Mouse (Mus musculus) MEL (cell line): ENCODE results near the gene Tpst2. TPM values are rescaled to one million over a fixed set of nuclear protein-coding genes. Genes with fewer than 3 reads are reported as not detected.

Source experiments
- DNase-seq: peaks from one replicate; pipeline ENCODE4 v3.0.0; 2011; ENCODE audit warnings: low read depth, low spot score
- H3K27ac ChIP-seq: 2 replicates; pipeline ENCODE4 v1.5.1; 2012; ENCODE audit warnings: low read depth, mild to moderate bottlenecking, control low read depth, low read length, moderate library complexity; ENCODE audit not compliant: control insufficient read depth
- H3K27me3 ChIP-seq, 2 experiments: fragments of 150-350 bp in 1 of 2; sonication (generic) in 1 of 2; 2 replicates each; pipeline ENCODE4 v1.6.1; 2012; ENCODE audit warnings: low read length in 2 of 2, mild to moderate bottlenecking in 2 of 2, improper control_type of control experiment in 1 of 2, moderate library complexity in 1 of 2; ENCODE audit not compliant: insufficient read depth in 2 of 2, control insufficient read depth in 1 of 2
- H3K36me3 ChIP-seq, 2 experiments: 2 replicates each; pipeline ENCODE4 v1.6.1; 2012 to 2014; ENCODE audit warnings: low read length in 2 of 2, improper control_type of control experiment in 1 of 2, inconsistent platforms in 1 of 2, mild to moderate bottlenecking in 1 of 2; ENCODE audit not compliant: insufficient read depth in 2 of 2, control insufficient read depth in 1 of 2
- H3K4me1 ChIP-seq, 2 experiments: fragments of 150-350 bp in 1 of 2; sonication (generic) in 1 of 2; 2 replicates each; pipeline ENCODE4 v1.6.1; 2012; ENCODE audit warnings: low read length in 2 of 2, improper control_type of control experiment in 1 of 2, mild to moderate bottlenecking in 1 of 2; ENCODE audit not compliant: insufficient read depth in 2 of 2, control insufficient read depth in 1 of 2
- H3K4me3 ChIP-seq, 2 experiments: fragments of 150-350 bp in 1 of 2; sonication (generic) in 1 of 2; 2 replicates each; pipeline ENCODE4 v1.5.1; 2012; ENCODE audit warnings: low read depth in 2 of 2, low read length in 2 of 2, mild to moderate bottlenecking in 2 of 2, moderate library complexity in 2 of 2, control low read depth in 1 of 2, improper control_type of control experiment in 1 of 2; ENCODE audit not compliant: control insufficient read depth in 1 of 2, insufficient read depth in 1 of 2
- H3K79me2 ChIP-seq: 2 replicates; pipeline ENCODE4 v1.6.1; 2012; ENCODE audit warnings: mild to moderate bottlenecking, low read length, moderate library complexity; ENCODE audit not compliant: control insufficient read depth, poor library complexity, insufficient read depth
- H3K9ac ChIP-seq: 2 replicates; pipeline ENCODE4 v1.6.1; 2012; ENCODE audit warnings: low read depth, mild to moderate bottlenecking, control low read depth, low read length, moderate library complexity; ENCODE audit not compliant: control insufficient read depth, poor library complexity, severe bottlenecking
- H3K9me3 ChIP-seq: fragments of 150-350 bp; sonication (generic); replicated peaks from 2 replicates; pipeline ENCODE4 v1.6.1; 2012; ENCODE audit warnings: mild to moderate bottlenecking, low read length, improper control_type of control experiment, moderate library complexity; ENCODE audit not compliant: insufficient read depth
- CHD2 ChIP-seq: IDR thresholded peaks from 2 replicates; pipeline ENCODE4 v1.6.1; 2011; ENCODE audit warnings: low read length, improper control_type of control experiment
- E2F4 ChIP-seq: IDR thresholded peaks from 2 replicates; pipeline ENCODE4 v1.6.1; 2011; ENCODE audit warnings: low read depth, low read length, improper control_type of control experiment, borderline replicate concordance
- EP300 ChIP-seq, 2 experiments: IDR thresholded peaks; 2 replicates each; pipeline ENCODE4 v1.6.1; 2011; ENCODE audit warnings: improper control_type of control experiment in 2 of 2, low read length in 2 of 2, low read depth in 1 of 2, mild to moderate bottlenecking in 1 of 2
- ETS1 ChIP-seq: IDR thresholded peaks from 2 replicates; pipeline ENCODE4 v1.6.1; 2012; ENCODE audit warnings: low read depth, mild to moderate bottlenecking, inconsistent platforms, low read length, improper control_type of control experiment, moderate library complexity
- GATA1 ChIP-seq: IDR thresholded peaks from 2 replicates; pipeline ENCODE4 v1.6.1; 2011; ENCODE audit warnings: low read depth, low read length, improper control_type of control experiment
- HCFC1 ChIP-seq: IDR thresholded peaks from 2 replicates; pipeline ENCODE4 v1.6.1; 2012; ENCODE audit warnings: low read depth, mild to moderate bottlenecking, inconsistent platforms, low read length, improper control_type of control experiment, moderate library complexity
- JUND ChIP-seq: IDR thresholded peaks from 2 replicates; pipeline ENCODE4 v1.6.1; 2011; ENCODE audit warnings: low read depth, mild to moderate bottlenecking, improper control_type of control experiment, low read length
- KAT2A ChIP-seq: conservative IDR thresholded peaks from 2 replicates; pipeline ENCODE4 v1.6.1; 2012; ENCODE audit warnings: low read depth, low read length, improper control_type of control experiment, inconsistent platforms
- MAX ChIP-seq: IDR thresholded peaks from 2 replicates; pipeline ENCODE4 v1.6.1; 2011; ENCODE audit warnings: low read length, improper control_type of control experiment
- MEF2A ChIP-seq: IDR thresholded peaks from 2 replicates; pipeline ENCODE4 v1.6.1; 2014; ENCODE audit warnings: low read depth, mild to moderate bottlenecking, inconsistent platforms, low read length, improper control_type of control experiment; ENCODE audit not compliant: poor library complexity, insufficient replicate concordance, severe bottlenecking; ENCODE audit errors: extremely low read depth
- MXI1 ChIP-seq: IDR thresholded peaks from 2 replicates; pipeline ENCODE4 v1.6.1; 2011; ENCODE audit warnings: mild to moderate bottlenecking, low read depth, low read length, improper control_type of control experiment
- MYB ChIP-seq: IDR thresholded peaks from 2 replicates; pipeline ENCODE4 v1.6.1; 2011; ENCODE audit warnings: mild to moderate bottlenecking, low read depth, low read length, improper control_type of control experiment
- MYC ChIP-seq: IDR thresholded peaks from 2 replicates; pipeline ENCODE4 v1.6.1; 2011; ENCODE audit warnings: low read depth, mild to moderate bottlenecking, low read length, improper control_type of control experiment, moderate library complexity
- NELFE ChIP-seq: IDR thresholded peaks from 2 replicates; pipeline ENCODE4 v1.6.1; 2011; ENCODE audit warnings: low read depth, low read length, improper control_type of control experiment
- POLR2AphosphoS2 ChIP-seq: IDR thresholded peaks from 2 replicates; pipeline ENCODE4 v1.6.1; 2011; ENCODE audit warnings: low read length, improper control_type of control experiment
- RAD21 ChIP-seq: IDR thresholded peaks from 2 replicates; pipeline ENCODE4 v1.6.1; 2011; ENCODE audit warnings: mild to moderate bottlenecking, low read depth, low read length, improper control_type of control experiment
- TAL1 ChIP-seq: IDR thresholded peaks from 2 replicates; pipeline ENCODE4 v1.6.1; 2012; ENCODE audit warnings: mild to moderate bottlenecking, inconsistent platforms, low read length, moderate library complexity, mixed read lengths
- TCF12 ChIP-seq: IDR thresholded peaks from 2 replicates; pipeline ENCODE4 v1.6.1; 2014; ENCODE audit warnings: low read depth, mild to moderate bottlenecking, inconsistent platforms, low read length, improper control_type of control experiment, moderate library complexity
- USF1 ChIP-seq: IDR thresholded peaks from 2 replicates; pipeline ENCODE4 v1.6.1; 2014; ENCODE audit warnings: low read depth, mild to moderate bottlenecking, inconsistent platforms, low read length, improper control_type of control experiment, moderate library complexity
- ZKSCAN1 ChIP-seq: IDR thresholded peaks from 2 replicates; pipeline ENCODE4 v1.6.1; 2012; ENCODE audit warnings: low read depth, mild to moderate bottlenecking, inconsistent platforms, low read length, improper control_type of control experiment, moderate library complexity
- ZNF384 ChIP-seq: IDR thresholded peaks from 2 replicates; pipeline ENCODE4 v1.6.1; 2012; ENCODE audit warnings: low read depth, mild to moderate bottlenecking, inconsistent platforms, low read length, improper control_type of control experiment
- polyA plus RNA-seq, 2 experiments: library from polyadenylated mRNA; stranded (reverse) in 1 of 2; unstranded in 1 of 2; fragments of >175 nt in 1 of 2; fragments of >200 nt in 1 of 2; gene quantifications; 2 replicates each; pipeline versions ENCODE4 v1.2.1 to v1.2.4; 2012; ENCODE audit warnings: low replicate concordance in 2 of 2, low read depth in 1 of 2; ENCODE audit not compliant: insufficient read length in 2 of 2, insufficient read depth in 1 of 2, missing spikeins in 1 of 2
- total RNA-seq: library from RNA; depleted of rRNA; stranded (reverse); fragments of 300-350 nt; gene quantifications from 2 replicates; pipeline ENCODE4 v1.2.3, GENCODE M21; 2012

Gene Tpst2
- total and polyA plus RNA-seq, 3 experiments = 57.8 to 86.1 TPM; not detected in 1

- peak; percentile 67 for TF ChIP-seq ETS1
- TF ChIP-seq POLR2AphosphoS2 = no peak
- TF ChIP-seq JUND = 0 out of 2 replicates have a peak, but pooled peaks have one; percentile 74
- TF ChIP-seq ZKSCAN1 = no peak
- no peak for TF ChIP-seq RAD21
Observed at GRCm38 (mm10) chr5:112242361-112242778, 34.1 kb upstream of the Tpst2 start (continued).

GRCm38 (mm10) chr5:112243041-112243440, 33.5 kb upstream of the Tpst2 start:
- Histone ChIP-seq H3K4me3 (no peak overlapping the region), H3K4me1 (peaks cover 4 to 16% of the 10 kb centered on the region in 2 experiments; a peak in 3 of 4 replicates), H3K79me2 (no peaks in the 10 kb centered on the region), H3K27ac (peak overlapping the region; percentile 91), H3K9me3 (no peaks in the 10 kb centered on the region), H3K27me3 (no peaks in the 10 kb centered on the region)
- DNase-seq = no peak
- TF ChIP-seq USF1 = no peak
- TF ChIP-seq KAT2A = no peak
- TF ChIP-seq, all 39 proteins: peak for 0
- Histone ChIP-seq H3K9ac (no peak overlapping the region), H3K36me3 (peaks cover 0 to 4% of the 10 kb centered on the region in 2 experiments; a peak in 2 of 4 replicates)

- H3K36me3 ChIP-seq = peaks cover 0 to 4% of the 10 kb centered on the region in 2 experiments; a peak in 2 of 4 replicates
- TF ChIP-seq NELFE = no peak
- TF ChIP-seq MYB = 0 out of 2 replicates have a peak, but pooled peaks have one; percentile 40
- no peak for TF ChIP-seq MYC
- no peak for TF ChIP-seq RAD21
- no peak for TF ChIP-seq CHD2
- TF ChIP-seq JUND = no peak
- no peak for TF ChIP-seq MAX
- no peak for TF ChIP-seq HCFC1
- no peak for TF ChIP-seq MEF2A
- TF ChIP-seq ZNF384 = no peak
- no peak for TF ChIP-seq E2F4
- no peak for TF ChIP-seq GATA1
- no peak for TF ChIP-seq POLR2AphosphoS2
- peak; percentile 48; the same call in 1 of the 2 replicates for TF ChIP-seq TCF12
- peak; percentile 48 for TF ChIP-seq TAL1
- TF ChIP-seq EP300 (IDR thresholded peaks at IDR 0.05; ENCODE audit: low read depth in 1 of 2, low read length in 2 of 2) = peak; percentile 29 to 60; a peak in 3 of 4 replicates
- TF ChIP-seq MXI1 = no peak
- TF ChIP-seq ZKSCAN1 = no peak
- TF ChIP-seq ETS1 = no peak
- peak overlapping the region; percentile 91 for H3K27ac ChIP-seq
- peaks cover 4 to 16% of the 10 kb centered on the region in 2 experiments; a peak in 3 of 4 replicates for H3K4me1 ChIP-seq
- no peaks in the 10 kb centered on the region for H3K79me2 ChIP-seq
- no peak overlapping the region for H3K9ac ChIP-seq
- H3K27me3 ChIP-seq = no peaks in the 10 kb centered on the region
- peak; percentile 56 for DNase-seq
- no peaks in the 10 kb centered on the region for H3K9me3 ChIP-seq
- H3K4me3 ChIP-seq = no peak overlapping the region
Observed at GRCm38 (mm10) chr5:112243539-112244274, 32.8 kb upstream of the Tpst2 start.
